Mouse (Mus musculus) adrenal gland, postnatal 10 days (tissue): Measurements from ENCODE around the gene Afap1l2. TPM values are rescaled to one million over a fixed set of nuclear protein-coding genes. Genes with fewer than 3 reads are reported as not detected.

Experiments used
- DNase-seq: peaks from one replicate; pipeline ENCODE4 v3.0.0; 2021; ENCODE audit warnings: mixed read lengths
- total RNA-seq, 2 experiments: library from RNA; stranded (reverse); gene quantifications; 2 replicates each; pipeline ENCODE4 v1.2.3; 2021

The Afap1l2 gene
- total RNA-seq, 2 experiments from 2014 or later, result 11.4 to 17.4 TPM

- no peak for DNase-seq
Measured at GRCm38 (mm10) chr19:56937911-56938310, 70.1 kb downstream of the Afap1l2 start.

GRCm38 (mm10) chr19:56936253-56936652 lies 71.8 kb downstream of the Afap1l2 start:
- DNase-seq, result no peak

GRCm38 (mm10) chr19:56935777-56936176 lies 72.3 kb downstream of the Afap1l2 start:
- DNase-seq, result no peak

- DNase-seq, result no peak
Measured at GRCm38 (mm10) chr19:56935111-56935510, 72.9 kb downstream of the Afap1l2 start.

GRCm38 (mm10) chr19:56933800-56934199 lies 74.2 kb downstream of the Afap1l2 start:
- DNase-seq, result no peak

GRCm38 (mm10) chr19:56930029-56930428 lies 78.0 kb downstream of the Afap1l2 start:
- no peak for DNase-seq

- DNase-seq, result peak; percentile 31
Measured at GRCm38 (mm10) chr19:56929392-56929791, 78.6 kb downstream of the Afap1l2 start.

GRCm38 (mm10) chr19:56921744-56922143 lies 86.3 kb downstream of the Afap1l2 start:
- no peak for DNase-seq

GRCm38 (mm10) chr19:56920232-56920631 lies 87.8 kb downstream of the Afap1l2 start:
- DNase-seq, result no peak

- peak; percentile 93 for DNase-seq
Measured at GRCm38 (mm10) chr19:56919628-56920027, 88.4 kb downstream of the Afap1l2 start.

- DNase-seq, result no peak
Measured at GRCm38 (mm10) chr19:56915084-56915483, 92.9 kb downstream of the Afap1l2 start.

GRCm38 (mm10) chr19:56914658-56915057 lies 93.4 kb downstream of the Afap1l2 start:
- DNase-seq, result no peak

GRCm38 (mm10) chr19:56913761-56914160 lies 94.3 kb downstream of the Afap1l2 start:
- DNase-seq, result no peak

GRCm38 (mm10) chr19:56910561-56910960 lies 97.5 kb downstream of the Afap1l2 start:
- no peak for DNase-seq

- peak; percentile 58 for DNase-seq
Measured at GRCm38 (mm10) chr19:56908472-56909270, 99.4 kb downstream of the Afap1l2 start.

GRCm38 (mm10) chr19:56907850-56908249 lies 100.2 kb downstream of the Afap1l2 start:
- no peak for DNase-seq

GRCm38 (mm10) chr19:56905395-56905794 lies 102.6 kb downstream of the Afap1l2 start:
- DNase-seq, result no peak

GRCm38 (mm10) chr19:56904095-56904494 lies 103.9 kb downstream of the Afap1l2 start:
- no peak for DNase-seq

GRCm38 (mm10) chr19:56897654-56898053 lies 110.4 kb downstream of the Afap1l2 start:
- no peak for DNase-seq

- no peak for DNase-seq
Measured at GRCm38 (mm10) chr19:56893326-56893725, 114.7 kb downstream of the Afap1l2 start.

- DNase-seq, result no peak
Measured at GRCm38 (mm10) chr19:56892586-56892985, 115.4 kb downstream of the Afap1l2 start.

- no peak for DNase-seq
Measured at GRCm38 (mm10) chr19:56891438-56891837, 116.6 kb downstream of the Afap1l2 start.

- no peak for DNase-seq
Measured at GRCm38 (mm10) chr19:56888654-56889053, 119.4 kb downstream of the Afap1l2 start.

- DNase-seq, result no peak
Measured at GRCm38 (mm10) chr19:56887879-56888278, 120.1 kb downstream of the Afap1l2 start.
